Mouse (Mus musculus) gastrocnemius, adult 8-10 months (tissue): ENCODE measurements around the gene Slc9b1. TPM values are rescaled to one million over a fixed set of nuclear protein-coding genes. Genes with fewer than 3 reads are reported as not detected.

ENCODE experiments used
- DNase-seq, 2 experiments: peaks; one replicate each; pipeline ENCODE4 v3.0.0; 2022; ENCODE audit warnings: low spot score in 2 of 2
- total RNA-seq, 4 experiments: library from RNA; stranded (reverse); gene quantifications; 2 replicates each; pipeline ENCODE4 v1.2.4; 2022

The Slc9b1 gene
- not detected for total RNA-seq

GRCm38 (mm10) chr3:135347739-135348264 is at the start of gene Slc9b1:
Gene Slc9b1, plus strand, starts transcription at chr3:135348029.
- no peak for DNase-seq

GRCm38 (mm10) chr3:135298560-135298959 is 49.3 kb upstream of the Slc9b1 start:
- no peak for DNase-seq

DNA sequence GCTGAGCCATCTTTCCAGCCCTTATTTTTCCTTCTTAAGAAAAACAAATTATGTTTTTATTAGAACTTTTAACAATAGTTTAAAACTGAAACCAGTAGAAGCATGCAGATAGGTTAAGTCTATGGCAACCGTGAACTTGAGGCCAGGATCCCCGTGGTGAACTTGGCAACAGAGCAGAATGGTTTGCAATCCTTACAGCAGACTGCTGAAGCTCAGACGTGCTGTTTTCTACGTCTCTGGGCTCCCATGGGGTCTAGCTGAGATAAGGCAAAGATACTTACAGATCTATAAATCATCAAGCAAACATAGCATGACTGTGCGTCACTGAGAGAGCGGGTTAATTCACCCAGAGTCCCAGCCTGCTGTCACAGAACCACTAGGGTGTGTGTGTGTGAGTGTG is 47.7 kb upstream of the Slc9b1 start:
- DNase-seq = no peak

GRCm38 (mm10) chr3:135304060-135304459 is 43.8 kb upstream of the Slc9b1 start:
- DNase-seq = no peak

DNA sequence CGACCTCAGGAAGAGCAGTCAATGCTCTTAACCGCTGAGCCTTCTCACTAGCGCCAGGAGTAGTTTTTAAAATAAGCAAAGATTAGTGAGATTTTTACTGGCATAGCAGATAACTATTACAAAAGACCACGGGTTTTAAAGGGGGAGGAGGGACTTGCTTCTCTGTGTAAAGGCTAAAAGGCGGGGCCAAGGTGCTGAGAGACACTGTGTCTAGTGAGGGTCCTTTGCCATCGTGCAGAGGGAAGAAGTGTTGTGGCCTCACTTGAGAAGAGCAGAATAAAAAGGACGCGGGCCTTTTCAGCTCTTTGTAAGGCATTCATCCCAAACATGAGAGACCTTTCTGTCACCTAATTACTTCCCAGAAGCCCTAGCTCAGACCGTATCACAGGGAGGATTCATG is 43.3 kb upstream of the Slc9b1 start:
- DNase-seq = no peak

- DNase-seq = no peak
These were observed 40.2 kb upstream of the Slc9b1 start, which contains the start of gene Slc9b2 for GRCm38 (mm10) chr3:135307411-135308259. Gene Slc9b2, plus strand, starts transcription at chr3:135307700.

GRCm38 (mm10) chr3:135312916-135313491 is 34.8 kb upstream of the Slc9b1 start:
- no peak for DNase-seq

GRCm38 (mm10) chr3:135313727-135314126 is 34.1 kb upstream of the Slc9b1 start:
- DNase-seq = no peak

GRCm38 (mm10) chr3:135314811-135315210 is 33.0 kb upstream of the Slc9b1 start:
- DNase-seq = no peak

- DNase-seq = no peak
These were observed 32.0 kb upstream of the Slc9b1 start for GRCm38 (mm10) chr3:135315720-135316425.

- DNase-seq = no peak
These were observed 29.5 kb upstream of the Slc9b1 start for GRCm38 (mm10) chr3:135318331-135318730.

DNA sequence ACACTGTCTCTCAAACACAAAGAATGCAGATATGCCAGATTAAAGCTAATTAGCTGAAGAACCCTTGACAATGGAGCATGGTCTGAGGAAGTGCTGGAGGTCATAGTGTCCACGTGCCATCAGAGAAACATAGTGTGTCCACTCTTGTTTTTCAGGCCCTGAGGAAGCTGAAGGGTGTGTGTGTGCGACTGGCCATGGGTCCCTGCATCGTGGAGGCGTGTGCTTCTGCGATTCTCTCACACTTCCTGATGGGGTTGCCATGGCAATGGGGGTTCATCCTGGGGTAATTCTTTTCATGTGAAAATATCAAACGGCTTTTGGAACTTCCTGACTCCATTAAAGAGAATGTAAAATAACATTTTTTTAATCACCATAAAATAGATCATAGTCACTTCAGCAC is 23.5 kb upstream of the Slc9b1 start:
- no peak for DNase-seq

DNA sequence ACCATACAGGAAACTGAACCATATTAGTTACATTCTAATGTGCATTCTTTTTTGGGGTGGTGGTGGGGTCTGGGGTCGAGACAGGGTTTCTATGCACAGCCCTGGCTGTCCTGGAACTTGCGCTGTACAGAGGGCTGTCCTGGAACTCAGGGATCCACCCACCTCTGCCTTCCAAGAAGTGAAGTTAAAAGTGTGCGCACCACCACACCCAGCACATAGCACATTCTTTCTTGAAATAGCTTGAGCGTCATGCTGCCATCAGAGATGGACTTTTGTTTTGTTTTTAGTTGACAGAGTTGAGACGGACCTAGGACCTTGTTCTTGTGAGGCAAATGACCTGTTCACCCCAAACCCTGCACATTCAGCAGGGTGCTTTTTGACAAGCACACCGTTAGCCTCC is 20.7 kb upstream of the Slc9b1 start:
- DNase-seq = no peak

DNA sequence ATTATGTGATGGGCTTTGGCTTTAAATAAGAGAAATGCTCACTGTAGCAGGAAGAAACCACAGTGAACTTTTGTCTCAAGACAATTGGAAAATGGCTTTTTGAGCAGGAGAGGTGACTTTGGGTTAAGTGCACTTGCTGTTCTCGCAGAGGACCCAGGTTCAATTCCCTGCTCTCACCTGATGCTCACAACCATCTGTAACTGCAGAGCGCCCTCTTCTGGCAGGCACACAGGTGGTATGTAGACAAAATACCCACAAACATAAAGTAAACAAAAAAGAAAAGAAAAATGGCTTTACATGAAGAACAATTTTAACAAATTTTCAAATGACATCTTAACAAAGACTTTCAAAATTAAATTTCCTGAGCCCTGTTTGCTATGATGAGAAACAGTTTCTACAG is 20.2 kb upstream of the Slc9b1 start:
- no peak for DNase-seq

DNA sequence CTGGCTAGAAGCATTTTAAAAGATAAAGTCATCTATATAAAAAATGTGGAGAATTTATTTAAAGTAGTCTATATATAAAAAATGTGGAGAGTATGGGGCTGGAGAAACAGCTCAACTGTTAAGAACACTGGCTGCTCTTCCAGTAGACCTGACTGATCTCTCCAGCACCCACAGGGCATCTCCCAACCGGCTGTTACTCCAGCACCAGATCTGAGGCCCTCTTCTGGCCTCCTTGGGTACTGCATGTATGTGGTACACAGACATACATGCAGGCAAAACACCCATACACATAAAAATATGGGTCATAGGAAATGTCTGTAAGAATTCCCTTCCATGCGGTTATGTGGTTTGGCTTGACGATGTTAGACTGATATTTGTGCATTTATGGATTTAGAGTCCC is 19.3 kb upstream of the Slc9b1 start:
- DNase-seq = peak; percentile 16 to 47

DNA sequence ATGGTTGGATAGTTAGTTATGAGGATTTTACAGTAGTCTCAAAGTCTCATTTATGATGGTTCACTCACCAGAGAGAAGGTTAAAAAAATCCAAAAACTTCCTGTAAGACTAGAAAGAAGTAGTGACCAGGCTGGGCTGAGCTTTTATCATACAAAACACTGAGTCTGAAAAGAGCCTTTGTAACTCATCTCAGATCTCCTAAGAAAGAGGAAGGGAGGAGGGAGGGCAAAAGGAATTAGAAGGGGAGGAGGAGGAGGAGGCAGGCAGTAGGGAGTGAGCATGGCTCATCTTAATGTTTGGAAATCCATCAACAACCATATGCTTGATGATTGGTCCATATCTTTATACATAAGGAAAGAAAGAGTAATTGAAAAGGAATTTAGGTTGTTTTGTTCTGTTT is 15.1 kb upstream of the Slc9b1 start:
- DNase-seq = no peak

GRCm38 (mm10) chr3:135333763-135334162 is 14.1 kb upstream of the Slc9b1 start:
- DNase-seq = no peak

DNA sequence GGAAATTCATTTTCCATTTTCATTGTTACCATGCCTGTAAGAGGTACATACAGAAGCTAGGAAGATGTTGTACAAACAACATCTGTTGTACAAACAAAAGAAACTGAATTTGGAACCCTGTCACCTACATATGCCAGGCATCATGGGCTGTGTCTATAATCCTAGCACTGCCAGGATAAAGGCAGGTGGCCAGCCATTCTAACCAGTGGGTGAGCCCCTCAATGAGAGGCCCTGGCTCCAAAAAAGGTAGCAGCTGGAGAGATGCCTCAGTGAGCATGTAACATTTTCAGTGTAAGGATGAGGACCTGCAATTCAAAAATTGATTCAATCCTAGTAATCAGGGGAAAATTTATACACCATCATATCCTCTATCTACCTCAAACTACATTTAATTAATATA is 1.2 kb downstream of the Slc9b1 start:
- DNase-seq = no peak

GRCm38 (mm10) chr3:135351857-135352256 is 4.0 kb downstream of the Slc9b1 start:
- no peak for DNase-seq

DNA sequence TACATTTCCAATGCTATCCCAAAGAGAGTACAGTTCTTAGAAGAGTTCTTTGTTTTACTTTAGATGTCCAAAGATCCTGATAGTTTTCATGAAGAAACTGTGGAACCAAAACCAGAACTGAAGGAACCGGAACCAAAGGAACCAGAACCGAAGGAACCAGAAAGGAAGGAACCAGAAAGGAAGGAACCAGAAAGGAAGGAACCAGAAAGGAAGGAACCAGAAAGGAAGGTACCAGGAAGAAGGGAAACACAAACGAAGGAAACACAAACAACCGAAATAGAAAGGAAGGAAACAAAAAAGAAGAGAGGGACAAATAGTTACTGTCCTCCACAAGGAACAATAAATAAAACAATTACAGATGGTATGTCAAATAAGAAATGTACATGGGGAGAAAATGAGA is 9.6 kb downstream of the Slc9b1 start:
- DNase-seq = no peak

GRCm38 (mm10) chr3:135375836-135376235 is 28.0 kb downstream of the Slc9b1 start:
- DNase-seq = no peak

- no peak for DNase-seq
These were observed 29.6 kb downstream of the Slc9b1 start for GRCm38 (mm10) chr3:135377445-135377844.
